Mouse (Mus musculus): Measurements from ENCODE around the gene Smim24. TPM values are rescaled to one million over a fixed set of nuclear protein-coding genes. Genes with fewer than 3 reads are reported as not detected.
A peak's percentile ranks its signal among the peaks of the same experiment; 100 is the strongest.

The Smim24 gene
- total and polyA plus RNA-seq, 2 experiments from 2014 or later: 1.4 to 3.7 TPM

DNA sequence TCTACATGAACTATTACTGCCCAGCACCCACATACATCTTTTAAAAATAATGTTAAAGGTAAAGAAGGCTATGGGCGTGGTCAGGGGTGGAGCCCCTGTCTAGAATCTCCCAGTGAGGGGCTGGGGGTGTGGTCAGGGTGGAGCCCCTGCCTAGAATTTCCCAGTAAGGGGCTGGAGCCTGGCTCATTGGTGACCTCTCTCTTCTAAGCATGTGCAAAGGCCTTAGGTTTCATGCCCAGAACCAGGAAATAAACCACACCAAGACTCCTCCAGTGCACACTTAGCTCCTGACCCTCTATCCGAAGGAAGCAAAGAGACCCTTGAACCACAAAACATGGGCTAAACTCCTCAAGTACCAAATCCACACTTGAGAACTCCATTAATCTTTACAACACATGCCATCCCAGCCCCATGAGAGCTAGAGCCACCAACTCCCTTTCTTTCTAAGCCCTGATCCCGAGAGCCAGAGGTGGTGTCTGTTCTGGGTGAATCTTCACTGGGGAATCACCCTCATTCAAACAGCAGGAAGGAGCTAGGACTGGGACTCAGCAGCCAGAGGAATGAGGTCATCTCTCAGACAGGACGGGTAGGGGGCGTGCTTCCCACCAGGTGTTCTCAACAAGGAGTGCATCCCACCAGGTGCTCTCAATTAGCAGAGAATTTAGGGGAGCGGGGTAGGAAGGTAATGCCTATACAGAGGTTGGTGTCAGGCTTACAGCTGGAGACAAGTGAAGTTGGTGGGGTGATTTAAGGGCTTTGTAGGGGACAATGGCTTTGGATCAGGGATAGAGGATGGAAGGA is 16.1 kb upstream of the Smim24 start:
- TF ChIP-seq CTCF (IDR thresholded peaks at IDR 0.05; ENCODE audit: low read depth): peak; percentile 15; the same call in 1 of the 2 replicates
- Histone ChIP-seq H3K4me1 (ENCODE audit: insufficient read depth, low read length) (peaks cover 12% of the 10 kb centered on the region), H3K4me3 (ENCODE audit: low read length) (peak overlapping the region; percentile 84), H3K27me3 (ENCODE audit: insufficient read depth, low read length) (no peaks in the 10 kb centered on the region), H3K27ac (no peak overlapping the region), H3K9ac (replicated peaks; ENCODE audit: low read length) (peak overlapping the region; percentile 89), H3K4me2 (ENCODE audit: low read depth, low read length) (peak overlapping the region; percentile 94), H3K36me3 (ENCODE audit: insufficient read depth, low read length) (no peaks in the 10 kb centered on the region), H3K9me3 (ENCODE audit: low read length) (no peaks in the 10 kb centered on the region)
- 47% methylated on average over 6 of the region's 6 CpGs for WGBS
- ATAC-seq: no peak
- no peak for DNase-seq (ENCODE audit: low spot score)

- Histone ChIP-seq H3K36me3 (ENCODE audit: insufficient read depth, low read length) (no peaks in the 10 kb centered on the region), H3K9me3 (ENCODE audit: low read length) (no peaks in the 10 kb centered on the region), H3K4me2 (ENCODE audit: low read depth, low read length) (peak overlapping the region; percentile 94), H3K27me3 (ENCODE audit: insufficient read depth, low read length) (no peaks in the 10 kb centered on the region), H3K27ac (peak overlapping the region; percentile 85; the same call in 1 of the 2 replicates), H3K4me3 (ENCODE audit: low read length) (peak overlapping the region; percentile 84), H3K9ac (replicated peaks; ENCODE audit: low read length) (peak overlapping the region; percentile 89), H3K4me1 (ENCODE audit: insufficient read depth, low read length) (peaks cover 12% of the 10 kb centered on the region)
- TF ChIP-seq CTCF (IDR thresholded peaks at IDR 0.05; ENCODE audit: low read depth): no peak
- ATAC-seq: no peak
- WGBS: 48% methylated on average over 2 of the region's 2 CpGs
- no peak for DNase-seq (ENCODE audit: low spot score)
Measured at GRCm38 (mm10) chr10:81377362-81377664, 15.5 kb upstream of the Smim24 start.

DNA sequence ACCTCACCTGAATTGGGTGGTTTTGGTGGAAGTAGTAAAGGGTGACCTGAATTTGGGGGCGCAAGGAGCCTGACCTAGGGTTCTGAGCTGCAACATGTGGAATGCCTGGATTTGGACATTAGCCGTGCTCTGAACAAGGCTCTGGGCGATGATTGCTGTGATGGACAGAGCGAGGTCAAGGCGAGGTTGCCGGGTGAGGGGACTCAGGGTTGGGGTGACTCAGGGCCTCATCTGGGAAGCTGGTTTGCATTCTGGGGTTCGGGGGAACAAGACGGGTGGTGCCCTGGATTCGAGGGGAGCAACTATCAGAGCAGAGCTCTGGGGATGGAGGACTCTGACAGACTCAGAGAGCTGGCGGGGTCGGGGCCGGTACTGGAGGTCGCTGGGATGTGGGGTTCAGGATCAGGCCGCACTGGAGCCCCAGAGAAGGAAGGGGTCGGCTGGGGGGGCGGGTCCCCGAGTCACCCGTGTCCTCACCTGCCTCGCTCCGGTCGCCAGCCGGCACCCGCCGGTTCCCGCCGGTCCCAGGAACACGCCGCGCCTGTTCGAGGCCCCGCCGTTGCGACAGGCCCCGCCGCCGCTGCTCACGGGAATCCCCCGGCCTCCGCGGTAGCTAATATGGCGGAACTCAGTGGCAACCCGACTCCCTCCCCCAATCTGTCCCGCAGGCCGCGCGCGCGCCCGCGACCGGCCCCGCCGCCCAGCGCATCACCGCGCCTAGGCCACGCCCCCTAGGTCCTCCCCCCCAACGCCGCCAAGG is 14.9 kb upstream of the Smim24 start, which contains the start of gene Fzr1:
Fzr1 (minus strand) TSS at position 724 of the 760 bp plus-strand sequence.
- H3K4me2 ChIP-seq (ENCODE audit: low read depth, low read length): peak within 1 kb of the TSS; percentile 94
- H3K27me3 ChIP-seq (ENCODE audit: insufficient read depth, low read length): no peaks in the 10 kb centered on the region
- peak within 1 kb of the TSS; percentile 84 for H3K4me3 ChIP-seq (ENCODE audit: low read length)
- peaks cover 12% of the 10 kb centered on the region for H3K4me1 ChIP-seq (ENCODE audit: insufficient read depth, low read length)
- peak within 1 kb of the TSS; percentile 89 for H3K9ac ChIP-seq (replicated peaks; ENCODE audit: low read length)
- peak within 1 kb of the TSS; percentile 85 for H3K27ac ChIP-seq
- TF ChIP-seq CTCF (IDR thresholded peaks at IDR 0.05; ENCODE audit: low read depth): no peak
- DNase-seq (ENCODE audit: low spot score): no peak
- WGBS: under 1% methylated on average over 46 of the region's 59 CpGs
- ATAC-seq: peak; percentile 27
- H3K36me3 ChIP-seq (ENCODE audit: insufficient read depth, low read length): no peaks in the 10 kb centered on the region
- no peaks in the 10 kb centered on the region for H3K9me3 ChIP-seq (ENCODE audit: low read length)

GRCm38 (mm10) chr10:81378553-81379182 is 14.2 kb upstream of the Smim24 start:
- H3K27me3 ChIP-seq (ENCODE audit: insufficient read depth, low read length): no peaks in the 10 kb centered on the region
- ATAC-seq: peak; percentile 98
- peak overlapping the region; percentile 94 for H3K4me2 ChIP-seq (ENCODE audit: low read depth, low read length)
- peaks cover 12% of the 10 kb centered on the region for H3K4me1 ChIP-seq (ENCODE audit: insufficient read depth, low read length)
- no peak; the same call in 1 of the 2 replicates for TF ChIP-seq CTCF (IDR thresholded peaks at IDR 0.05; ENCODE audit: low read depth)
- H3K27ac ChIP-seq: peak overlapping the region; percentile 85; the same call in 1 of the 2 replicates
- H3K36me3 ChIP-seq (ENCODE audit: insufficient read depth, low read length): no peaks in the 10 kb centered on the region
- H3K9me3 ChIP-seq (ENCODE audit: low read length): no peaks in the 10 kb centered on the region
- DNase-seq (ENCODE audit: low spot score): peak; percentile 100
- H3K9ac ChIP-seq (replicated peaks; ENCODE audit: low read length): peak overlapping the region; percentile 89
- WGBS: under 1% methylated on average over 46 of the region's 46 CpGs
- peak overlapping the region; percentile 84 for H3K4me3 ChIP-seq (ENCODE audit: low read length)

DNA sequence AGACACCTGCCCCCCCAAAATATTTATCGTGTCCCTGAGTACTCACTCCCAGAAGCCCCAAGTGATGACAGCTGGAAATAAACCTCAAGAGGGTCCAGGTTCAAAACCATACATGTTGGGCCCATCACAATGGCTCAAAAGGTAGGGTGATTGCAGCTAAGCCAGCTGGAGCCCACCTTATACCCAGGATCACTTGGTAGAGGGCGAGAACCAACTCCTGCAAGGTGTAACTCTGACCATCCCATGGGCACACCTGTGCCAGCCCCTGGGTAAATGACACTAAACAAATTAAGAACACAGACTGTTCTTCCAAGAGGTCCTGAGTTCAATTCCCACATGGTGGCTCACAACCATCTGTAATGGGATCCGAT is 13.7 kb upstream of the Smim24 start:
- no peak for TF ChIP-seq CTCF (IDR thresholded peaks at IDR 0.05; ENCODE audit: low read depth)
- Histone ChIP-seq H3K4me1 (ENCODE audit: insufficient read depth, low read length) (peaks cover 12% of the 10 kb centered on the region), H3K9ac (replicated peaks; ENCODE audit: low read length) (no peak overlapping the region; the same call in 1 of the 2 replicates), H3K4me2 (ENCODE audit: low read depth, low read length) (peak overlapping the region; percentile 94), H3K9me3 (ENCODE audit: low read length) (no peaks in the 10 kb centered on the region), H3K4me3 (ENCODE audit: low read length) (peak overlapping the region; percentile 84), H3K36me3 (ENCODE audit: insufficient read depth, low read length) (no peaks in the 10 kb centered on the region), H3K27ac (0 out of 2 replicates have a peak overlapping the region, but pooled peaks have one; percentile 22), H3K27me3 (ENCODE audit: insufficient read depth, low read length) (no peaks in the 10 kb centered on the region)
- no peak for DNase-seq (ENCODE audit: low spot score)
- 60% methylated on average over 3 of the region's 3 CpGs for WGBS
- no peak for ATAC-seq

DNA sequence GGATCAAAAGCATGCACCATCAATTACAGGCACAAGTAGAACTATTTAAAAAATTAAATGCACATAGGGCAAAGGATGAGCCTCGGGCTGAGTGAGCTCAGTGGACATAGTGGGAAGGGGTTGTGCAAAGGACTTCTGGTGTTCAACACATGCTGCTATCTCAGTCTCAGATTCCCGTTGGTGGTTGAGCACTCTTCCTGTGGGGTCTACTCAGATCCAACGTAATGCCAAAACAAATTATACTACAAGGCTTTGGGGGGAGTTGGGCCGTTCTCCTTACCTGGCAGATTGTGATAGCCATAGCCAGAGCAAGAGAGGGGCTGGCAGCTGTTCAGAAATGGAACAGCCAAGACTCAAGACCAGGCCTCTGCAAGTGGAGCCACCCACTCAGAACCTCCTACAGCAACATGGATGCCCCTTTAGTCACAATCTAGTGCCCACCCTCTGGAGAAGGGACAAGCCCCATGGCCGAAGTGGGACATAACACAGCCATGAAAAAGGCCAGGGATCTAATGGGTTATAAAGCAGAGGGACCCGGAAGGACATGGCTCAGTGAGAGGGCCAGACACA is 13.0 kb upstream of the Smim24 start:
- no peak overlapping the region for H3K9ac ChIP-seq (replicated peaks; ENCODE audit: low read length)
- DNase-seq (ENCODE audit: low spot score) (no peak), ATAC-seq (no peak)
- WGBS: 89% methylated on average over 6 of the region's 6 CpGs
- no peaks in the 10 kb centered on the region for H3K27me3 ChIP-seq (ENCODE audit: insufficient read depth, low read length)
- TF ChIP-seq CTCF (IDR thresholded peaks at IDR 0.05; ENCODE audit: low read depth): no peak
- H3K4me3 ChIP-seq (ENCODE audit: low read length): no peak overlapping the region
- no peak overlapping the region for H3K27ac ChIP-seq
- H3K36me3 ChIP-seq (ENCODE audit: insufficient read depth, low read length): no peaks in the 10 kb centered on the region
- H3K4me2 ChIP-seq (ENCODE audit: low read depth, low read length): no peak overlapping the region
- H3K4me1 ChIP-seq (ENCODE audit: insufficient read depth, low read length): peaks cover 12% of the 10 kb centered on the region
- no peaks in the 10 kb centered on the region for H3K9me3 ChIP-seq (ENCODE audit: low read length)

All from hindbrain, postnatal 0 days (tissue).